Mouse (Mus musculus): ENCODE data around the gene Ybey. TPM values are rescaled to one million over a fixed set of nuclear protein-coding genes. Genes with fewer than 3 reads are reported as not detected.

Ybey gene
- polyA plus RNA-seq (2012; rRNA removed), result 2.4 TPM in 2 replicates

- peak; percentile 83 for DNase-seq (ENCODE audit: low spot score)
Measured at GRCm38 (mm10) chr10:76468203-76469162, at the start of gene Ybey, which contains the start of gene Mcm3ap. TSS of gene Ybey (minus strand) at chr10:76469114. TSS of gene Mcm3ap (plus strand) at chr10:76468927.

GRCm38 (mm10) chr10:76512965-76513583 is 44.2 kb upstream of the Ybey start:
- DNase-seq (ENCODE audit: low spot score), result peak; percentile 45

GRCm38 (mm10) chr10:76505865-76506264 is 37.0 kb upstream of the Ybey start:
- no peak for DNase-seq (ENCODE audit: low spot score)

DNA sequence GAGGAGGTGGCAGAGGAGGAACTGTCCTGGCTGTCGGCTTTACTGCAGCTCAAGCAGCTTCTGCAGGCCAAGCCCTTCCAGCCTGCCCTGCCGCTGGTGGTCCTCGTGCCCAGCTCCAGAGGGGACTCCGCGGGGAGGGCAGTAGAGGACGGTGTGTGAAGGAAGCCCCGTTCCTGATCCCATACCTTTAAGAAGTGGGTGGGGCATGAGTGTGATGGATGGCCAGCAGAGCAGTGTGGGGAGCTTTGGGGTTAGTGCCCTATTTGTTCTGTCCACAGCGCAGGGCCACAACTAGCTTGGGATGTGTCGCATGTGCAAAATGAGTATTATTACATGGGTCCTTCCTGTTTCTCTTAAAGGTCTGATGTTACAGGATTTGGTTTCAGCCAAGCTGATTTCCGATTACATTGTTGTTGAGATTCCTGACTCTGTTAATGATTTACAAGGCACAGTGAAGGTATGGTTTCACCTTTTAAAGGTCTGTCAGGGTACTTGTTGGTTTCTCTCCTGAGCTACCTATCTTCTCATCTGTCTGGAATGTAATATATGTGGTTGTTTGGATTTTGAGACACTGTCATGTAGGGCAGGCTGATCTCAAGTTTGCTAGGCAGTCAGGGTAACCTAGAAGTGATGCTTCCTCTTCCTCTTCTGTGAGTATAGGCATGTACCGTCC is 35.5 kb upstream of the Ybey start:
- no peak for DNase-seq (ENCODE audit: low spot score)

GRCm38 (mm10) chr10:76497522-76497921 is 28.6 kb upstream of the Ybey start:
- DNase-seq (ENCODE audit: low spot score), result no peak

- no peak for DNase-seq (ENCODE audit: low spot score)
Measured at GRCm38 (mm10) chr10:76496366-76496765, 27.5 kb upstream of the Ybey start.

DNA sequence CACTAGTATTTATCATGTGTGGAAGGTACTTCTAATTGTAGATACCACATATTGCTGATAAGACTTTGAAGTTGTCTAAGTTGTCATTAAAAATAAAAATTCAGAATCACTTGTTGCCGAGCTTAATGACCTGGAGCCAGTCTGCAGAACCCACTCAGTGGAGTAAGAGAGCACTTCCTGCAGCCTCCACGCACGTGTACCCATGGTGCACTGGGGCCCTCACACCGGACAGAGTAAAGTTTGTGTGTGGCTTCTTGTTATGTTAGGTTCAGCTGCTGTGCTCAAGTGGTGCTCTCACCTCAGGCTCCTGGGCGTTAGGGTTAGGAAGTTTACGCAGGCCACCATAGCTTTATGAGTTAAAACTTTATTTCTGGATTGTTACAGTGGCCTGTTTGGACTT is 26.6 kb upstream of the Ybey start:
- DNase-seq (ENCODE audit: low spot score), result no peak

DNA sequence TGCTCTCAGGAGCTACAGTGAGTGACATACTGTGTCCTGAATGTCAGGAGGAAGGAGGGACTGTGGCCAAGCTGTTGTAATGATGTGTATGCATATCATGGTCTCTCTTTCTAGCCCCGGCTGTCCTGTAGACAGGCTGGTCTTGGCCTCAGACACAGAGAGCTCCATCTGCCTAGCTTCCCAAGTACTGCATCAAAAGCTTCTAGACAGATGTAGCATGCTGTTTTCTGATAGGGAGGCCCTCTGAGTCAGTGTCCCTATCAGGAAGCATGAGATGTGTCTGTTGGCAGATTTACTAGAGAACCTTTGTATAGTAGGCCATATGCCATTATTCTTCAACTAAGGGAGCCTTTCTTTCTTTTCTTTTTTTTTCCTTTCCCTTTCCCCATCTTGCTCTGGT is 24.6 kb upstream of the Ybey start:
- DNase-seq (ENCODE audit: low spot score), result no peak

- DNase-seq (ENCODE audit: low spot score), result no peak
Measured at GRCm38 (mm10) chr10:76489205-76489604, 20.3 kb upstream of the Ybey start.

DNA sequence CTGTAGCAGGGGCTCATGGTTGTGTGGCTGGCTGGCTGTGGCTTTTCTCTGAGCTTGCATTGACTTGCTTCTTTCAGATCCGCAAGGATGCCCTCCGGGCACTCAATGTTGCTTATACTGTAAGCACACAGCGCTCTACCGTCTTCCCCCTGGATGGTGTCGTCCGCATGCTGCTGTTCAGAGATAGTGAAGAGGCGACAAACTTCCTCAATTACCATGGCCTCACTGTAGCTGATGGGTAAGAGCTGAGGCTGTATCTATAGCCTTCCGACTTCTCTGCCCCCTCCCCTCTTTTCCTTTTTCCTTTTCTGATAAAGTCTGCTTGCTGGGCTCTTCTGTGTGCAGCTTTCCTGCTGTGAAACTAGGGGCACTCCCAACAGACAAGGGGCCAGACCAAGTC is 19.4 kb upstream of the Ybey start:
- no peak for DNase-seq (ENCODE audit: low spot score)

GRCm38 (mm10) chr10:76486302-76486701 is 17.4 kb upstream of the Ybey start:
- DNase-seq (ENCODE audit: low spot score), result no peak

- no peak for DNase-seq (ENCODE audit: low spot score)
Measured at GRCm38 (mm10) chr10:76481480-76481879, 12.6 kb upstream of the Ybey start.

DNA sequence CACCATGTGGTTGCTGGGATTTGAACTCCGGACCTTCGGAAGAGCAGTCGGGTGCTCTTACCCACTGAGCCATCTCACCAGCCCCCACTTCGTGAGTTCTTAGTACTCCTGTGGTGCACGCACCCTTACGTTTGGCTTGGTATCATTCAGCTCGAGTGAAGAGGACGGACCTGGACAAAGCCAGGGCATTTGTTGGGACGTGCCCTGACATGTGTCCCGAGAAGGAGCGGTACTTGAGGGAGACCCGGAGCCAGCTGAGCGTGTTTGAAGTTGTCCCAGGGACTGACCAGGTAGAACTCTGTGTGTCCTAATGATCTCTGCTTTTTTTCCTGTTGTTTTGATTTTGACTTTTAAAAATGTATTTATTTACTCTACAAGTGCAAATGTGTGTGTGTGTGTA is 11.9 kb upstream of the Ybey start:
- peak; percentile 32 for DNase-seq (ENCODE audit: low spot score)

GRCm38 (mm10) chr10:76473759-76474158 is 4.8 kb upstream of the Ybey start:
- DNase-seq (ENCODE audit: low spot score), result no peak

DNA sequence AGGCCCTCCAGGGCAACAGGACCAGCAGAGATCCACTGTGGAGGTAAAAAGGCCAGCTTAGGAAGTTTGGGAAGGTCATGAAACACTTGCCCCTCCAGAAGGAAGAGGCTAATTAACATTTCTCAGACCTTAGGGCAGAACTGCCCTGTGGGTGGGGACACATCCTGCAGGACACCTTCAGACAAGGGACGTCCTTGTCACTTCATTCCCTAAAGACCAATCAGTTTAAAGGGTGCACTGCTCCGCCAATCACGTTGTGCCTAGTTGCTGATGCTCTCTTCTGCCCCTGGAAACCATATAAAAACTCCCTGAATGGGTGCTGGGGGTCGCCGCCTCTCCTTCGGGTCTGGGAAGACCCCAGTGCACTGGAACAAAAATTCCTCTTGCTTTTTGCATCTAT is 6.2 kb downstream of the Ybey start:
- no peak for DNase-seq (ENCODE audit: low spot score)

- no peak for DNase-seq (ENCODE audit: low spot score)
Measured at GRCm38 (mm10) chr10:76462312-76462711, 6.6 kb downstream of the Ybey start.

- no peak for DNase-seq (ENCODE audit: low spot score)
Measured at GRCm38 (mm10) chr10:76461255-76461654, 7.7 kb downstream of the Ybey start.

DNA sequence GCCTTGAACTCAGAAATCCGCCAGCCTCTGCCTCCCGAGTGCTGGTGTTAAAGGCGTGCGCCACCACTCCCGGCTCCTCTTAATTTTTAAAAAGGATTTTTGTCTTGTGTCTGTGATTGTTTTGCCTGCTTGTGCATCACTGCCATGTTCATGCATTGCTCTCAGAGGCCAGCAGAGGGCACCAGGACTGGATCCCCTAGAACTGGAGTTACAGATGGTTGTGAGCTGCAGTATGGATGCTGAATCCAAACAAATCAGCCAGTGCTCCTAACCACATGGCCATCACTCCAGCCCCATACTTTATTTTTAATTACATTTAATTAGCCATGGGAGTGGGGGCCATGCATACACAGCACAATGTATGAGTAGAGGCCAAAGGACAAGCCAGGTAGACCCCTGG is 13.6 kb downstream of the Ybey start:
- no peak for DNase-seq (ENCODE audit: low spot score)

DNA sequence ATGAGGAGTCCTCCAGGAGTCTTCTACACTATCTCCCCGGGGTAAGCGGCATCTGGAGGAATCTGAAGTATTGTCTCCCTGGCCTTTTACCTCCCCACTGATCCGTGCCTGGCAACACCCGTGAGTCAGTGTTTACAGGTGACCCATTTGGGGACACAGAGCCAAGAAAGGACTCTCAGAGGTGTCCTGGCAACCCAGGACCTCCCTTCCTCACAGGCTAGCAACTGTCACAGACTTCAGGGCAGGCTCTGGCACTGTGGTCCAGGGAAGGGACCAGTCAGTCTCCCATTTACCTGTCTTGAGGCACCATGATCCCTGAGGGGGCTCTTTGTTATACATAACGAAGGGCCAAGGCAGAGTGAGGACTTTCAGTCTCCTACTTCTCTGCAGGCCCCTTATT is 20.1 kb downstream of the Ybey start, which contains the start of gene 2610028H24Rik:
Gene 2610028H24Rik, plus strand, starts transcription at position 231 of the 400 bp plus-strand sequence.
- no peak for DNase-seq (ENCODE audit: low spot score)

- no peak for DNase-seq (ENCODE audit: low spot score)
Measured at GRCm38 (mm10) chr10:76447406-76448229, 21.3 kb downstream of the Ybey start.

GRCm38 (mm10) chr10:76445996-76446681 is 22.8 kb downstream of the Ybey start:
- no peak for DNase-seq (ENCODE audit: low spot score)
